Mouse (Mus musculus) layer of hippocampus, adult 2 months (tissue): ENCODE measurements around the gene Cdk5rap1. TPM values are rescaled to one million over a fixed set of nuclear protein-coding genes. Genes with fewer than 3 reads are reported as not detected.
A peak's percentile ranks its signal among the peaks of the same experiment; 100 is the strongest.
"Not testable (repeated sequence)": the region's sequence is repeated elsewhere in the genome, so short reads cannot be mapped to it uniquely, and the experiment has no call there.

Experiments used
- DNase-seq, 2 experiments: peaks; one replicate each; pipeline ENCODE4 v3.0.0; 2022; ENCODE audit warnings: low spot score in 2 of 2
- H3K27ac ChIP-seq: fragments of 200-600 bp; 2 replicates; pipeline ENCODE4 v1.8.1; 2022
- H3K4me3 ChIP-seq: fragments of 200-600 bp; 2 replicates; pipeline ENCODE4 v1.8.1; 2022; ENCODE audit warnings: mild to moderate bottlenecking
- CTCF ChIP-seq: fragments of 200-600 bp; conservative IDR thresholded peaks from 2 replicates; pipeline ENCODE4 v1.8.1; 2022; ENCODE audit warnings: antibody characterized with exemption, mild to moderate bottlenecking, moderate library complexity
- total RNA-seq, 2 experiments: library from RNA; stranded (reverse); gene quantifications; 2 replicates each; pipeline ENCODE4 v1.2.3; 2021

The Cdk5rap1 gene
- total RNA-seq, 2 experiments from 2014 or later: 15.3 to 18.3 TPM

DNA sequence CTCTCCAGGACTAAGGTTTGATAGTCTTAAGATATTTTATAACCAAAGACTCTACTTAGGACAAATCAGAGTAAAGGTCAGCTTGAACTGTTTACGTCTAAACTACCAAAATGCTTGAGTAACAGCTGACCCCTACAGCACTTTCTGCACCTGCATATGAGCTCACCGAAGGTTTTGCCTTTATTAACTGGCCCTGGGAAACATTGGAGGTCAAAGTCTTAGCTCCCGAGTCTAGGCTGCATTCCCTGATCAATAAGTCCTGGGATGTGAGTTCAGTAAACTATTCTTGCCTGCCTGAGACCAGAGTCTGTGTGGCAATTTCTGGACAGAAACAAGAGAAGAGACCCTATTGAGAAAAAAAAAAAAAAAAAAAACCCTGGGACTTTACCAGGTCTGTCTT, 24.7 kb downstream of the Cdk5rap1 start:
- no peak overlapping the region for H3K4me3 ChIP-seq
- H3K27ac ChIP-seq: no peak overlapping the region
- DNase-seq: no peak
- no peak for TF ChIP-seq CTCF

GRCm38 (mm10) chr2:154339356-154339755, 33.5 kb downstream of the Cdk5rap1 start:
- Histone ChIP-seq H3K27ac (no peak overlapping the region), H3K4me3 (no peak overlapping the region)
- no peak for TF ChIP-seq CTCF
- no peak for DNase-seq

GRCm38 (mm10) chr2:154338161-154338560, 34.6 kb downstream of the Cdk5rap1 start:
- no peak for DNase-seq
- no peak overlapping the region for H3K4me3 ChIP-seq
- H3K27ac ChIP-seq: no peak overlapping the region
- no peak for TF ChIP-seq CTCF

DNA sequence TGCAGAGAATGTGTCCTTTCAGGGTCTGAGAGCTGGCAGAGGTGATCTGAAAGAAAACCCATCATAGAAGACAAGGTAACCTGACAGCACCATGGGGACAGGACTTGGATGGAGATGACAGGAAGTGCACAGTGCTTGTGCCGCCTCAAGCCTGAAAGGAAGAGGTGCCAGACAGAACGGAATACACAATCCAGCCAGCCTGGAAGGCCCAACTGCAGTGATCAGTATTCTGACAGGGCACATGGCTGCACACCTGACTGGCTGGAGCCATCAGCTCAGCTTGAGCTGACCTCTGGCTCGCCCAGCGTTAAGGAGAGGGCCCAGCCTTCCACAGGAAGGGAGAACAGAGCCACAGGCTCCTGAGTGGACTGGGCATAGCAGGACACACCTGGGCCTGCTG, 37.2 kb downstream of the Cdk5rap1 start:
- DNase-seq: no peak
- TF ChIP-seq CTCF: no peak

DNA sequence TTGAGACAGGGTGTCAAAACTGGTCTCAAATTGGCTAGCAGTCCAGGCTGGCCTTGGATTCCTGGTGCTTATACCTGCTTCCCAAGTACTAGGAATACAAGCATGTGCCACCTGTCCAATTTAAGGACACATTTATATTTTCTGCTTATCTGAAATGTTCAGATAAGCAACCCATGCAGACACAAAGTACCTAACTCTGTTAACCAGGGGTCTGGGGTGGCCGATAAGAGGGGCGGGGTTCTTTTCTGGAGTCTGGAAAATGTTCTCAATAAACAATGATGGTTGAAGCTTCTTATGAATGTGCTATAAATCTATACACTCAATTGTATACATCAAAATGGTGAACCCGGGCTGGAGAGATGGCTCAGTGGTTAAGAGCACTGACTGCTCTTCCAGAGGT, 46.0 kb downstream of the Cdk5rap1 start:
- TF ChIP-seq CTCF: no peak
- DNase-seq: no peak
- H3K4me3 ChIP-seq: no peak overlapping the region
- H3K27ac ChIP-seq: no peak overlapping the region

More for the DNA sequence above, 37.2 kb downstream of the Cdk5rap1 start:
- H3K27ac ChIP-seq: no peak overlapping the region
- no peak overlapping the region for H3K4me3 ChIP-seq

GRCm38 (mm10) chr2:154313771-154314170, 59.0 kb downstream of the Cdk5rap1 start:
- not testable (repeated sequence) for H3K27ac ChIP-seq

DNA sequence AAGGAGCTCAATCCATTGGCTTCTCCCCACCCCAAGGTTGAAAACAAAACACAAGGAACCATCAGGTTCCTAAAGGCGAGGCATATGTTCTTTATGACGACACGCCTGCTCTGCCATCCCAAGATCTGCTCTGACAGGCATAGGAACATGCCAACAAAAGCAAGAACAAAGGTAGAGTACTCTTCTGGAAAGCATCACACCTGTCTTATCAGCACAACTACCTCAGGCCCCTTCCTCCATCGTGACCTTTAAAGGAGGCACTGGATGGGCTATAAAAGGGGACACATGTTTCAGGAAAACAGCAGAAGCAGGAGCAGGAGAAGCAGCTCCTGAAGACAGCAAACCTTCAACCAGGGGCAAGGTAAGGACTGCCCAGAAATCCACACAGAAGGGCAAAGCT, 65.9 kb downstream of the Cdk5rap1 start, which contains the start of gene Bpifb9b:
Gene Bpifb9b (plus strand): TSS at position 301 of the 400 bp plus-strand sequence.
- not testable (repeated sequence) for DNase-seq, H3K4me3 ChIP-seq, H3K27ac ChIP-seq

More at GRCm38 (mm10) chr2:154313771-154314170, 59.0 kb downstream of the Cdk5rap1 start:
- not testable (repeated sequence) for DNase-seq, H3K4me3 ChIP-seq

DNA sequence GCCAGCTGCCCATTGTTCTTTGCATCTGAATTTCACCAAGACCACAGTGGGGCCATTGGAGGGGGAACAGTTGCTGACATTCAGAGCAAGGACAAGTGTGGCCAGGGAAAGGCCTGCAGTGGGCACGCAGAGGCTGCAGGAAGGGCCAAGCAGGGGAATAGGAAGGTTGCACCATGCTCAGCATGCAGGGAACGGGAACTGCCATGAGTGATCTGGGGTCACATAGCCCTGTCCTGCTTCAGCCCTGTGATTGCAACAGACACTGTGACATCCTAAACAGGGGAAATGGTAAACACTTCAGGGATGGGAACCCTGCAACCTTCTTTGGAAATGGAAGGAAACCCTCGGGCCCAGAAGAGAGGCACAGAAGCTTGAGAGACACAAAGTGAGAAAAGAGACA, 68.2 kb downstream of the Cdk5rap1 start:
- not testable (repeated sequence) for H3K27ac ChIP-seq, DNase-seq, H3K4me3 ChIP-seq

- no peak overlapping the region for H3K4me3 ChIP-seq
- TF ChIP-seq CTCF: no peak
- H3K27ac ChIP-seq: no peak overlapping the region
- DNase-seq: no peak
These were observed 71.0 kb downstream of the Cdk5rap1 start for GRCm38 (mm10) chr2:154301763-154302162.

- no peak overlapping the region for H3K27ac ChIP-seq
- peak; percentile 85 for TF ChIP-seq CTCF
- peak; percentile 25 to 71 for DNase-seq
- no peak overlapping the region for H3K4me3 ChIP-seq
These were observed 72.3 kb downstream of the Cdk5rap1 start for GRCm38 (mm10) chr2:154300496-154300895.

GRCm38 (mm10) chr2:154294746-154295145, 78.1 kb downstream of the Cdk5rap1 start:
- DNase-seq: peak in 1 of 2 experiments; percentile 54

DNA sequence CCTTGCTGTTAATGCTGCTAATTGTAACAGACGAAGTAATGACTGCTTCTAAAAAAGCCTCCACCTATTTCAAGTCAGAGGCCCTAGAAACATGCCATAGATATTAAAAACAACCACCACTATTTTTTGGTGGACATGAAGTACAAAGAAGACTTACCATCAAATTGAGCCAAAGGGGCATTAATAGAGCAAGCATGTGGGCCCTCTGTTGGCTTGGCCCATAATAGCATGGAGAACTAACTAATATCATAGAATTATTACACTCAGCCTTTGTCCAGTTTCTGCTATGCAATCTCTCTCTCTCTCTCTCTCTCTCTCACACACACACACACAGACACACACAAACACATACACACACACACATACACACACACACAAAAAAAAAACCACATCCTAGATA, 80.0 kb downstream of the Cdk5rap1 start:
- Histone ChIP-seq H3K4me3 (no peak overlapping the region), H3K27ac (no peak overlapping the region)
- TF ChIP-seq CTCF: peak; percentile 57
- no peak for DNase-seq

More at GRCm38 (mm10) chr2:154294746-154295145, 78.1 kb downstream of the Cdk5rap1 start:
- H3K4me3 ChIP-seq, H3K27ac ChIP-seq: not testable (repeated sequence)
- TF ChIP-seq CTCF: peak; percentile 78

GRCm38 (mm10) chr2:154291866-154292265, 80.9 kb downstream of the Cdk5rap1 start:
- not testable (repeated sequence) for H3K27ac ChIP-seq, DNase-seq, H3K4me3 ChIP-seq

Other genes with a start within 250 kb of the Cdk5rap1 start
- not detected for gene Bpifa3, start 242.7 kb downstream of the Cdk5rap1 start, total RNA-seq
- not detected for gene Bpifa1, start 230.1 kb downstream of the Cdk5rap1 start, total RNA-seq
- not detected for gene Bpifa5, start 210.4 kb downstream of the Cdk5rap1 start, total RNA-seq
- gene Bpifb1, start 182.2 kb downstream of the Cdk5rap1 start, total RNA-seq: under 1 TPM in 1 of 2 experiments, not detected in 1; 0.22 TPM
- not detected for gene Bpifb5, start 149.3 kb downstream of the Cdk5rap1 start, total RNA-seq
- not detected for gene Bpifb9a, start 115.2 kb downstream of the Cdk5rap1 start, total RNA-seq
- gene Bpifb9b, start 65.8 kb downstream of the Cdk5rap1 start, total RNA-seq: not detected
- gene Snta1, start 35.1 kb upstream of the Cdk5rap1 start, total RNA-seq: 10 to 100 TPM; 46.2 to 46.9 TPM
- 10 to 100 TPM; 55.1 to 55.8 TPM for gene Cbfa2t2, start 63.5 kb upstream of the Cdk5rap1 start, total RNA-seq
- 1 to 10 TPM in 1 of 2 experiments, not detected in 1; 1.4 TPM for gene 1700003F12Rik, start 174.1 kb upstream of the Cdk5rap1 start, total RNA-seq
- not detected for gene Actl10, start 178.8 kb upstream of the Cdk5rap1 start, total RNA-seq
- gene Necab3, start 185.9 kb upstream of the Cdk5rap1 start, total RNA-seq: 10 to 100 TPM; 30.0 to 34.9 TPM
- gene E2f1, start 196.9 kb upstream of the Cdk5rap1 start, total RNA-seq: 1 to 10 TPM; 5.4 to 5.7 TPM
- gene Pxmp4, start 230.7 kb upstream of the Cdk5rap1 start, total RNA-seq: 10 to 100 TPM; 10.7 to 13.7 TPM
- gene Zfp341, start 240.3 kb upstream of the Cdk5rap1 start, total RNA-seq: 10 to 100 TPM in 1 of 2 experiments, 1 to 10 TPM in 1; 9.1 to 10.8 TPM
- not detected for gene 4930519P11Rik, start 240.4 kb upstream of the Cdk5rap1 start, total RNA-seq